Mouse (Mus musculus): ENCODE results near the gene March4.

GRCm38 (mm10) chr1:72558625-72559024 is 21.9 kb upstream of the March4 start:
- no peak for TF ChIP-seq CTCF (IDR thresholded peaks at IDR 0.05; ENCODE audit: low read depth, low read length)
- no peak for TF ChIP-seq POLR2A (IDR thresholded peaks at IDR 0.05; ENCODE audit: borderline replicate concordance, low read depth, low read length)

Data from bone marrow macrophage, adult 2 months (primary cell).